Mouse (Mus musculus): ENCODE measurements around the gene Evi2.

GRCm38 (mm10) chr11:79529736-79530135 lies 653 bp downstream of the Evi2 start:
- TF ChIP-seq GATA1 (IDR thresholded peaks at IDR 0.05; ENCODE audit: low read length) = no peak
- no peak for TF ChIP-seq TAL1 (IDR thresholded peaks at IDR 0.05; ENCODE audit: low read length)

Data from erythroblast, embryonic 14.5 days (primary cell).